Mouse (Mus musculus): ENCODE results near the gene Hs6st3.

The Hs6st3 gene

DNA sequence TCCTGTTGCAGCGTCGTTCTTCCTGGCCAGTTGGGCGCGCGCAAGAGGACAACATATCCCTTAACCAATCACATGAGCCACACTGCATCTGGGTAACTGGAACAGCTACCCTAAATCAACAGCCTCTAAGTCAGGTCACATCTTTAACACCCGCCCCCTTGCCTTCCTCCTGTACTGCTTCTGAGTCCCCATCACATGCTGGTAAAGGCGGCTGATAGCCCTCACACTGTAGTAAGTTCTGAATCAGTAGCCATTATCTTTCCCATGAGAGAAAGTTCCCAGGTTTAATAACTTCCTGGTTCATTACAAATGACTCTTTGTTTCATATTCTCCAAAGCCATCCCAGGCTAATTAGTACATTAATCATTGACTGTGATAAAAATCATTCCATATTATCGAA lies 757.0 kb downstream of the Hs6st3 start:
- no peak for DNase-seq (ENCODE audit: low read depth in 1 of 2, low spot score in 2 of 2)

DNA sequence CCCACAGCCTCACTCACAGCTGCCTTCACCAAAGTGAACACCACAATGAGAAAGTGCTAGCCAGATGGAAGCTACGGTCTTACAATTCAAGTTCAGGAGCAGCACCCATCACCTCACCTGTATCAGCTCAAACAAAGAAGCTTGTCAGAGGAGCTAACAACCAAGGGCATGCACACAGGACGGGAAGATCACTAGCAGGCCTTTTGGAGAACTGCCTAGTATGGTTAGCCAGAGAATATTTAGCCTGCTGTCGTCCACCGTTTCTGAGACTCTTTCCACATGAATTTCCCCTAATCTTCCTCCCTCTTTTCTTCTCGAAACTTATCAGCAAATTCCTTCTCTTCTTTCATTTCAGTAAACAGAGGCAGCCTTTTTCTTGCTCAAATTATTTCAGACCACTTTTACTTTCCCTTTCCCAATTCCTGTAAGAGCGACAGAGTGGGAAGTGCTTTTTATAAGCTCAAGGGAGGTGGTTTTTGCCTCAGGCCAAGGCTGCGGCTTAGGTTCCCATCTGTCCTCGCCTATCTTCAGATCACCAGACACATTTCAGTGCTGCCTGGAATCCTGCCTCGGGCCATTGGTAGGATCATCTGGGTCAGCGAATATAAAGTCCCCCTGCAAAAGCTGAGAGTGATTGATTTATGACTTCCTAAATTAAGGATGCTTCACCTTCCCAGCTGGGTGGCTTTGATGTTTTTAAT lies 757.8 kb downstream of the Hs6st3 start:
- no peak for DNase-seq (ENCODE audit: low read depth in 1 of 2, low spot score in 2 of 2)

DNA sequence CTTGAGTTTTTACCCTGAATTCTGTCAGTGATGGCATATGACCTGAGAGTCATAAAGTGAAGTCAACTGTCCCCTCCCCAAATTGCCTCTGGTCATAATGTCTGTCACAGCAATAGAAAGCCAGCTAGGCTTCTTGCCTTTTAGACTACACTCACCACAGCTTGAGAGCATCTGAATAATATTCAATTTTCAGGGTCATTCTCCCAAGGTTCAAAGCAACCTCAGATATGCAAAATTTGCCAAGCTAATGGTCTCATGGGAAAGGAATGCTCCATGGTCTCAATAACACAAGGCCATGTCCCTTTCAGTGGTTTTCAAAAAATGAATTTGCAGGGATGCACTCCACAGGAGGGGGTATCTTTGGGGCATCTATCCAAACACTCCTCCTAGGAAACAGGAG lies 764.3 kb downstream of the Hs6st3 start:
- DNase-seq (ENCODE audit: low read depth in 1 of 2, low spot score in 2 of 2): no peak

DNA sequence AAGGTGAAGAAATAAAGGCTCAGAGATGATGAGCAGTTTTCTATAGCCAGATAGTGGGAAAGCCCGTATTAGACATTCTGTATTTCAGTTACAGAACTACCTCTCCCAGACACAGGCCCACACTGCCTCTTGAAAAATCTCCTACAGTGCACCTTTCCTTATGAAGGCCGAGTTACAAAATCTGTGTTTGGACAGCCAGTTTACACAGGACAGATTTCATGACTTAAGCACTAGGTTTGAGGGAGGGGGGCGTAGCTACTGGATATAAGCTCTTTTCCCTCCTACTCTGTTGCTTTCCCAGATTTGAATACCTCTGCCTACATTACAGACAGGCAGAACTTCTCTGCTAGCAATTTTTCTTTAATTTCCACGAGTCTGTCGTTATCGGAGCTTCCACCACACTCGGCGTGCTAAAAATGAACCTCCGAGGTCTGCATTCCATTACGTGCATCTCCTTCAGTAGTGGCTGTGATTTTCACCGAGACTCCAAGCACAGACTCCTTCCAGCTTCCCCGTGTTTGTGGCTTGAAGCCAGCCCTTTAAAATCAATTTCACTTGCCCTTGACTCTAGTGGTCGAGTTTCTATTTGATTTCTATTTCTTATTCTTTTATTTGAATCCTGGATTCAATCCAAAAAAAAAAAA lies 770.0 kb downstream of the Hs6st3 start:
- DNase-seq (ENCODE audit: low read depth in 1 of 2, low spot score in 2 of 2): no peak

DNA sequence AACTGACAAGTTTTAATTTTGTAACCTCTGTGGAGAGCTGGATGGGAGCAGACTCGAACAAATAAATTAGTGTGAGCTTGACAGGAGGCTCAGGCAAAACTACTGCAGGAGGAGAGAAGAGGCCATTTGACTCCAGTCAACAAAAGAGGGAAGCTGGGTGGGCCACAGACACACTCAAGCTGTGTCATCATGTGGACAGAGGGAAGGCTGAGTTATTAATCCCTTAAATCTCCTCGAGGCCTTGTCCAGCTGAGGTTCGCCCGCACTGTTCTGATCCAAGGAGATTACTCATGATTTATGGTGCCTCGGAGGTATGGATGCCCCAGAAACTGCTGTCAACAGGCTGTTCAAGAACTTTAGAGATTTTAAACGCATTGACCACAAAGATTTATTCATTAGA lies 776.4 kb downstream of the Hs6st3 start:
- no peak for DNase-seq (ENCODE audit: low read depth in 1 of 2, low spot score in 2 of 2)

DNA sequence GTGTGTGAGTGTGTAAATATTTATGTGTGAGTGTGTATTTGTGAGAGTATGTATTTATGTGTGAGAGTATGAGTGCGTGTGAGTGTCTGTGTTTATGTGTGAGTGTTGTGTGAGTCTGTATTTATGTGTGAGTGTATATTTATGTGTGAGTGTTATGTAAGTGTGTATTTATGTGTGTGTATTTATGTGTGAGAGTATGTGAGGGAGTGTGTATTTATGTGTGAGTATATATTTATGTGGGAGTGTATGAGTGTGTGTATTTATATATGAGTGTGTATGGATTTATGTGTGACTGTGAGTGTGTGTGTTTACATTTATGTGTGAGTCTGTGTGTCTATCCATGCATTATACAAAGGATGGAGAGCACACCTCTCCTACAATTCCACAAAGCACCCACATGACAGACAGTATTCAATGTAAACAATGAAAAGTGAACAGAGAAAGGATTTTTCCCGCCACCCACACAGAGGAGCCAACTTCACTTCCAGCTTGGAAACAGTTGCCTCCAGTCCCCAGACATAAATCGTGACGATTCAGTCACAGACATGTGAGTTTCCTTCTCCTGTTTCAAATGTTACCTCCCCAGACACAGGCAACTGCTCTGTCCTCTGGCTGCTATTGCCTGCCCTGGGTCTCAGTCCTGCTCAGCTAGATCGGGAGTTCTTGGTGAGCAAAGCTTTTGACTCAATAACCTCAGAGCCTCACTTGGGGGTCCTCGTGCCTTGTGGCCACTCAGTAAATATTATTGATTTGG lies 780.3 kb downstream of the Hs6st3 start:
- no peak for DNase-seq (ENCODE audit: low read depth in 1 of 2, low spot score in 2 of 2)

DNA sequence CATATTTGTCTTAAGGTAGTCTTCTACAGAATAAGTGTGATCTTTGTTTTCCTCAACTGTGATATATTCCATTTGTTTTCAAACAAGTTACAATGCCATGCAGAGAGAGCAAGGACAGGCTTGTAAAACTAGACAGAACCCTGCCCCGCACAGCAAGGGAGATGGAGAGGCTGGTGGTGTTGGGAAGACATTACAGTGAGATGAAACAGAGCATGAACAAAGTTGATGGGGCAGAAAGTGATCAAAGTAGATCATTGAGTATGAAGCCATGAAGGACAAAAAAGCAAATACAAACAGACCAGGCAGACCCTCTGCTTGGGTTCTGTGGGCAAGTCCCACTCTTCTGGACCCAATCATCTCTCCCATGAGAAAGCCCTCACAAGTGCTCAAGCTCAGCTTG lies 781.0 kb downstream of the Hs6st3 start:
- no peak for DNase-seq (ENCODE audit: low read depth in 1 of 2, low spot score in 2 of 2)
